7 mouse cellular contexts compared by ENCODE assay signal in genomic region chr12:74316344-74316973, GRCm38 (mm10). TPM values are rescaled to one million over a fixed set of nuclear protein-coding genes. Genes with fewer than 3 reads are reported as not detected.
DNase-seq lines count a peak whose midpoint lies in the region; ATAC-seq lines count a peak whose summit lies in the region.

Gm11042 (minus strand) TSS chr12:74316394.

- peak; percentile 42 to 47 for DNase-seq in right cerebral cortex, postnatal 10 days (ENCODE audit: low spot score in 2 of 2)
- no peak for DNase-seq in right cerebral cortex, postnatal 36 days (ENCODE audit: low spot score in 2 of 2)
- DNase-seq in embryo, embryonic 10.5 days (ENCODE audit: low spot score): peak; percentile 42
- DNase-seq in hindbrain, embryonic 11.5 days (ENCODE audit: low spot score): peak; percentile 54
- peak; percentile 48 for DNase-seq in midbrain, embryonic 10.5 days (ENCODE audit: low spot score)
- no peak for DNase-seq in urinary bladder, adult 2 months (ENCODE audit: low spot score)
- DNase-seq in c-Kit-positive CD71-positive TER-119-positive erythroid progenitor cells, embryonic 14.5 days (ENCODE audit: low spot score): no peak

- H3K9ac ChIP-seq in hindbrain, embryonic 11.5 days (ENCODE audit: low read depth, low read length): peak within 1 kb of the TSS; percentile 57; the same call in 1 of the 2 replicates

- H3K36me3 ChIP-seq in hindbrain, embryonic 11.5 days (ENCODE audit: control insufficient read depth, insufficient read depth, low read length): no peaks in the 10 kb centered on the region
- no peaks in the 10 kb centered on the region for H3K36me3 ChIP-seq in midbrain, embryonic 10.5 days

- no peaks in the 10 kb centered on the region for H3K9me3 ChIP-seq in hindbrain, embryonic 11.5 days (ENCODE audit: control insufficient read depth, low read length)
- H3K9me3 ChIP-seq in midbrain, embryonic 10.5 days (replicated peaks): no peaks in the 10 kb centered on the region

- H3K27me3 ChIP-seq in hindbrain, embryonic 11.5 days (ENCODE audit: control insufficient read depth, insufficient read depth, low read length): no peaks in the 10 kb centered on the region
- no peaks in the 10 kb centered on the region for H3K27me3 ChIP-seq in midbrain, embryonic 10.5 days (ENCODE audit: low read depth, poor library complexity, severe bottlenecking)

- peak within 1 kb of the TSS; percentile 82 for H3K27ac ChIP-seq in hindbrain, embryonic 11.5 days (ENCODE audit: low read depth, low read length)
- H3K27ac ChIP-seq in midbrain, embryonic 10.5 days (replicated peaks): peak within 1 kb of the TSS; percentile 91

- peak; percentile 80 for ATAC-seq in hindbrain, embryonic 11.5 days (ENCODE audit: low FRiP score)

- no peaks in the 10 kb centered on the region for H3K4me1 ChIP-seq in hindbrain, embryonic 11.5 days (replicated peaks; ENCODE audit: control insufficient read depth, insufficient read depth, low read length)
- peaks cover 14% of the 10 kb centered on the region for H3K4me1 ChIP-seq in midbrain, embryonic 10.5 days

- H3K4me3 ChIP-seq in hindbrain, embryonic 11.5 days (ENCODE audit: low read depth, low read length): peak within 1 kb of the TSS; percentile 40
- peak within 1 kb of the TSS; percentile 57 for H3K4me3 ChIP-seq in midbrain, embryonic 10.5 days

- 37% methylated on average over 14 of the region's 18 CpGs for WGBS in hindbrain, embryonic 11.5 days
- 38% methylated on average over 15 of the region's 18 CpGs for WGBS in midbrain, embryonic 10.5 days

- H3K4me2 ChIP-seq in hindbrain, embryonic 11.5 days (replicated peaks; ENCODE audit: low read depth, low read length): peak within 1 kb of the TSS; percentile 48

RNA-seq across cellular contexts. Expression of gene Gm11042, which starts in this region (rescaled TPM):
- polyA plus RNA-seq in hindbrain, embryonic 11.5 days (2014; fragmentation: Nextera tagmentation; extraction: Ambion mirVana): not detected in 2 replicates
- polyA plus RNA-seq in midbrain, embryonic 10.5 days (2016; fragmentation: Nextera tagmentation; extraction: Ambion mirVana): not detected in 2 replicates
- polyA plus RNA-seq in urinary bladder, adult 2 months (2012; rRNA removed): not detected in 2 replicates

Comparison
In these comparisons a context has a peak if more than half of its experiments do, and no peak if none do; other contexts are left out.
1. DNase-seq: peak in right cerebral cortex, postnatal 10 days (2 of 2) and embryo, embryonic 10.5 days (single experiment); none in right cerebral cortex, postnatal 36 days (0 of 2), urinary bladder, adult 2 months (single experiment) and c-Kit-positive CD71-positive TER-119-positive erythroid progenitor cells, embryonic 14.5 days (single experiment).
2. Peak in DNase-seq, ATAC-seq, H3K4me3 ChIP-seq, H3K27ac ChIP-seq, H3K9ac ChIP-seq and H3K4me2 ChIP-seq in hindbrain, embryonic 11.5 days; RNA of the gene not detected or under 1 TPM.
3. Peak in DNase-seq, H3K4me3 ChIP-seq and H3K27ac ChIP-seq in midbrain, embryonic 10.5 days; RNA of the gene not detected or under 1 TPM.